Mouse (Mus musculus) cerebellum, adult 18-20 months (tissue): ENCODE measurements around the gene Bud31.
A peak's percentile ranks its signal among the peaks of the same experiment; 100 is the strongest.
"Not testable (repeated sequence)": the region's sequence is repeated elsewhere in the genome, so short reads cannot be mapped to it uniquely, and the experiment has no call there.

Experiments used
- DNase-seq, 2 experiments: peaks; one replicate each; pipeline ENCODE4 v3.0.0; 2021

Bud31 gene

GRCm38 (mm10) chr5:145129773-145130172 is 10.4 kb upstream of the Bud31 start:
- not testable (repeated sequence) for DNase-seq

GRCm38 (mm10) chr5:145130191-145130590 is 10.0 kb upstream of the Bud31 start:
- no peak for DNase-seq

GRCm38 (mm10) chr5:145130995-145131394 is 9.2 kb upstream of the Bud31 start:
- DNase-seq, result no peak

- not testable (repeated sequence) for DNase-seq
Observed at GRCm38 (mm10) chr5:145133275-145133674, 6.9 kb upstream of the Bud31 start.

GRCm38 (mm10) chr5:145138836-145139235 is 1.3 kb upstream of the Bud31 start:
- peak in 1 of 2 experiments; percentile 16 for DNase-seq

- no peak for DNase-seq
Observed at GRCm38 (mm10) chr5:145140611-145141010, 449 bp downstream of the Bud31 start.

- no peak for DNase-seq
Observed at GRCm38 (mm10) chr5:145147748-145148147, 7.6 kb downstream of the Bud31 start.

- DNase-seq, result no peak
Observed at GRCm38 (mm10) chr5:145149294-145149693, 9.1 kb downstream of the Bud31 start.

- DNase-seq, result no peak
Observed at GRCm38 (mm10) chr5:145152690-145153089, 12.5 kb downstream of the Bud31 start.

- no peak for DNase-seq
Observed at GRCm38 (mm10) chr5:145161361-145161760, 21.2 kb downstream of the Bud31 start.

GRCm38 (mm10) chr5:145164710-145165109 is 24.5 kb downstream of the Bud31 start:
- no peak for DNase-seq

- no peak for DNase-seq
Observed at GRCm38 (mm10) chr5:145165184-145165583, 25.0 kb downstream of the Bud31 start.

GRCm38 (mm10) chr5:145166536-145167305 is 26.6 kb downstream of the Bud31 start, which contains the start of the genes Ptcd1 and Cpsf4:
TSS of gene Ptcd1 (minus strand) at chr5:145167108.
TSS of gene Cpsf4 (plus strand) at chr5:145167213.
- peak; percentile 99 for DNase-seq

GRCm38 (mm10) chr5:145167306-145167661 is 27.1 kb downstream of the Bud31 start:
- DNase-seq, result no peak

GRCm38 (mm10) chr5:145178461-145178980 is 38.4 kb downstream of the Bud31 start:
- DNase-seq, result no peak

- DNase-seq, result no peak
Observed at GRCm38 (mm10) chr5:145185244-145185643, 45.1 kb downstream of the Bud31 start.

- DNase-seq, result no peak
Observed at GRCm38 (mm10) chr5:145189416-145189815, 49.3 kb downstream of the Bud31 start.

- DNase-seq, result no peak
Observed at GRCm38 (mm10) chr5:145190373-145190772, 50.2 kb downstream of the Bud31 start.

- DNase-seq, result peak; percentile 95
Observed at GRCm38 (mm10) chr5:145190875-145191798, 51.0 kb downstream of the Bud31 start.

GRCm38 (mm10) chr5:145191962-145192361 is 51.8 kb downstream of the Bud31 start, which contains the start of gene Atp5j2:
TSS of gene Atp5j2 (minus strand) at chr5:145192062.
- DNase-seq, result no peak
